In genomic region chr8:71381971-71382961, GRCm38 (mm10) we compare ENCODE assay signal across 8 mouse cellular contexts. TPM values are rescaled to one million over a fixed set of nuclear protein-coding genes. Genes with fewer than 3 reads are reported as not detected.
A peak's percentile ranks its signal among the peaks of the same experiment; 100 is the strongest.
DNase-seq lines count a peak whose midpoint lies in the region; ATAC-seq and TF ChIP-seq lines count a peak whose summit lies in the region.

No protein-coding gene starts in this region.

- no peak for TF ChIP-seq CTCF in lung, postnatal 0 days (IDR thresholded peaks at IDR 0.05)

- no peak for TF ChIP-seq EP300 in lung, postnatal 0 days (IDR thresholded peaks at IDR 0.05)

- peak overlapping the region; percentile 98 for H3K4me2 ChIP-seq in forebrain, embryonic 12.5 days
- peak overlapping the region; percentile 99 for H3K4me2 ChIP-seq in lung, postnatal 0 days (replicated peaks; ENCODE audit: low read depth, low read length)

- peak overlapping the region; percentile 80 for H3K9ac ChIP-seq in forebrain, embryonic 12.5 days
- H3K9ac ChIP-seq in lung, postnatal 0 days (replicated peaks; ENCODE audit: low read depth): peak overlapping the region; percentile 84

- H3K27me3 ChIP-seq in forebrain, embryonic 12.5 days: peaks cover 24% of the 10 kb centered on the region
- H3K27me3 ChIP-seq in lung, postnatal 0 days (replicated peaks; ENCODE audit: insufficient read depth, low read length): no peaks in the 10 kb centered on the region

- ATAC-seq in CD4-positive, CD25-positive, alpha-beta regulatory T cell, adult 4 months: peak; percentile 75
- peak; percentile 85 for ATAC-seq in forebrain, embryonic 12.5 days (ENCODE audit: low FRiP score)
- peak; percentile 91 for ATAC-seq in lung, postnatal 0 days

- peak overlapping the region; percentile 75 for H3K4me3 ChIP-seq in forebrain, embryonic 12.5 days (replicated peaks)
- H3K4me3 ChIP-seq in lung, postnatal 0 days (ENCODE audit: low read depth, low read length): peak overlapping the region; percentile 93

- no peaks in the 10 kb centered on the region for H3K9me3 ChIP-seq in forebrain, embryonic 12.5 days
- H3K9me3 ChIP-seq in lung, postnatal 0 days (ENCODE audit: low read length): no peaks in the 10 kb centered on the region

- H3K27ac ChIP-seq in forebrain, embryonic 12.5 days: peak overlapping the region; percentile 89
- peak overlapping the region; percentile 94 for H3K27ac ChIP-seq in lung, postnatal 0 days (ENCODE audit: low read length)

- WGBS in forebrain, embryonic 12.5 days: 2% methylated on average over 46 of the region's 80 CpGs
- WGBS in lung, postnatal 0 days: 4% methylated on average over 31 of the region's 80 CpGs

- H3K4me1 ChIP-seq in forebrain, embryonic 12.5 days: peaks cover 52% of the 10 kb centered on the region
- H3K4me1 ChIP-seq in lung, postnatal 0 days (ENCODE audit: insufficient read depth, low read depth, low read length): peaks cover 27% of the 10 kb centered on the region

- peak; percentile 80 for DNase-seq in brain, adult 2 months (ENCODE audit: low read depth, low spot score)
- DNase-seq in heart, postnatal 36 days: peak; percentile 48 to 86
- DNase-seq in layer of hippocampus, adult 9-11 months: peak; percentile 89
- peak; percentile 95 for DNase-seq in lung, postnatal 0 days (ENCODE audit: low spot score)
- DNase-seq in ovary, postnatal 10 days (ENCODE audit: low spot score): peak; percentile 67
- DNase-seq in thymus, postnatal 10 days (ENCODE audit: low spot score in 2 of 2): peak; percentile 51 to 53

- H3K36me3 ChIP-seq in forebrain, embryonic 12.5 days (replicated peaks): peaks cover 6% of the 10 kb centered on the region
- 0 out of 2 replicates have a peak, but pooled peaks cover 3% of the 10 kb centered on the region for H3K36me3 ChIP-seq in lung, postnatal 0 days (ENCODE audit: insufficient read depth, low read length)

- intact Hi-C loops in heart, postnatal 36 days (cut with DNase I): no loop called here

RNA-seq across cellular contexts. Expression of gene Nr2f6, which starts 0.5 kb away (rescaled TPM):
- polyA plus RNA-seq in CD4-positive, CD25-positive, alpha-beta regulatory T cell, adult 4 months (2017; shearing (Covaris generic)): under 1 TPM in 1 of 2 experiments, not detected in 1; 0.36 TPM
- polyA plus RNA-seq in forebrain, embryonic 12.5 days (2016; fragmentation: Nextera tagmentation; extraction: Ambion mirVana): 31.5 and 35.3 TPM in 2 replicates
- total RNA-seq in heart, postnatal 36 days (2021): 10 to 100 TPM; 47.6 to 53.6 TPM
- polyA plus RNA-seq in lung, postnatal 0 days (2015; fragmentation: Nextera tagmentation; extraction: Ambion mirVana): 61.5 and 69.4 TPM in 2 replicates

RNA-seq across cellular contexts. Expression of gene Ocel1, which starts 11.2 kb away (rescaled TPM):
- 1 to 10 TPM; 3.9 to 4.1 TPM for polyA plus RNA-seq in CD4-positive, CD25-positive, alpha-beta regulatory T cell, adult 4 months (2017; shearing (Covaris generic))
- polyA plus RNA-seq in forebrain, embryonic 12.5 days (2016; fragmentation: Nextera tagmentation; extraction: Ambion mirVana): 3.2 and 4.4 TPM in 2 replicates
- 10 to 100 TPM; 11.1 to 14.9 TPM for total RNA-seq in heart, postnatal 36 days (2021)
- polyA plus RNA-seq in lung, postnatal 0 days (2015; fragmentation: Nextera tagmentation; extraction: Ambion mirVana): 11.1 and 11.9 TPM in 2 replicates

RNA-seq across cellular contexts. Expression of gene Ushbp1, which starts 13.3 kb away (rescaled TPM):
- not detected for polyA plus RNA-seq in CD4-positive, CD25-positive, alpha-beta regulatory T cell, adult 4 months (2017; shearing (Covaris generic))
- polyA plus RNA-seq in forebrain, embryonic 12.5 days (2016; fragmentation: Nextera tagmentation; extraction: Ambion mirVana): 3.2 and 4.6 TPM in 2 replicates
- total RNA-seq in heart, postnatal 36 days (2021): 10 to 100 TPM; 28.0 to 30.4 TPM
- 29.5 and 42.0 TPM in 2 replicates for polyA plus RNA-seq in lung, postnatal 0 days (2015; fragmentation: Nextera tagmentation; extraction: Ambion mirVana)

RNA-seq across cellular contexts. Expression of gene Babam1, which starts 14.4 kb away (rescaled TPM):
- polyA plus RNA-seq in CD4-positive, CD25-positive, alpha-beta regulatory T cell, adult 4 months (2017; shearing (Covaris generic)): 10 to 100 TPM; 54.6 to 55.8 TPM
- 89.4 and 110 TPM in 2 replicates for polyA plus RNA-seq in forebrain, embryonic 12.5 days (2016; fragmentation: Nextera tagmentation; extraction: Ambion mirVana)
- total RNA-seq in heart, postnatal 36 days (2021): 10 to 100 TPM; 61.2 to 67.1 TPM
- 60.8 and 62.5 TPM in 2 replicates for polyA plus RNA-seq in lung, postnatal 0 days (2015; fragmentation: Nextera tagmentation; extraction: Ambion mirVana)

RNA-seq across cellular contexts. Expression of gene Use1, which starts 15.6 kb away (rescaled TPM):
- polyA plus RNA-seq in CD4-positive, CD25-positive, alpha-beta regulatory T cell, adult 4 months (2017; shearing (Covaris generic)): 100 to 1,000 TPM; 292 to 321 TPM
- polyA plus RNA-seq in forebrain, embryonic 12.5 days (2016; fragmentation: Nextera tagmentation; extraction: Ambion mirVana): 76.7 and 77.1 TPM in 2 replicates
- 100 to 1,000 TPM; 148 to 149 TPM for total RNA-seq in heart, postnatal 36 days (2021)
- polyA plus RNA-seq in lung, postnatal 0 days (2015; fragmentation: Nextera tagmentation; extraction: Ambion mirVana): 136 and 139 TPM in 2 replicates

Comparison
In these comparisons a context has a peak if more than half of its experiments do, and no peak if none do; other contexts are left out.
1. Peak in every context shown above with its lines: DNase-seq, ATAC-seq, H3K4me3 ChIP-seq and H3K27ac ChIP-seq.
2. RNA of gene Nr2f6, which starts 0.5 kb away (polyA plus RNA-seq): 61.5 to 69.4 TPM in lung, postnatal 0 days and 31.5 to 35.3 TPM in forebrain, embryonic 12.5 days; 0.36 TPM in CD4-positive, CD25-positive, alpha-beta regulatory T cell, adult 4 months; every median in the first group is over 10 times any median in the second.